Mouse (Mus musculus) heart, adult 18-20 months (tissue): Measurements from ENCODE around the gene Ptprn2. TPM values are rescaled to one million over a fixed set of nuclear protein-coding genes. Genes with fewer than 3 reads are reported as not detected.

Source experiments
- DNase-seq, 2 experiments: peaks; one replicate each; pipeline ENCODE4 v3.0.0; 2021 to 2022; ENCODE audit warnings: mixed read lengths in 1 of 2
- total RNA-seq, 2 experiments: library from RNA; stranded (reverse); gene quantifications; 2 replicates each; pipeline ENCODE4 v1.2.3; 2021

Gene Ptprn2
- total RNA-seq, 2 experiments from 2014 or later = 0.07 to 0.18 TPM

DNA sequence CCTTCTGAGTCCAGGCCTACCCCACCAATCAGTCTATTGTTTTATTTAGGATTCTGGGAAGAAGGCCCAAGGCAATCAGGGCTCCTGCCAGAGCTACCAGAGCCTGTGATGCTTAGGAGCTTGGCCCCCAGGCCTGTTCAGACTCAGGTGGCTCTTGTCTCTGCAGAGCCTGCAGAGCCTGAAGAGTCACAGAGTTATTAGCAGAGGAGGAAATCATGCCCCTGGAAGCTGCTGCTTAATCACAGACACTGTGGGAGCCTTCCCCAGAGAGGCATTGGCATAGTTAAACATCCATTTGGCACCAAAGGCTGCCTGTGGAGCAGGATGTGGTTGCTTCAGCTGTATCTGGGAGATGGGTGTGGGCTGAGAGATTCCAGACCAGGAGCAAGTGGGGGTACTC, 30.3 kb downstream of the Ptprn2 start:
- DNase-seq = peak in 1 of 2 experiments; percentile 18

DNA sequence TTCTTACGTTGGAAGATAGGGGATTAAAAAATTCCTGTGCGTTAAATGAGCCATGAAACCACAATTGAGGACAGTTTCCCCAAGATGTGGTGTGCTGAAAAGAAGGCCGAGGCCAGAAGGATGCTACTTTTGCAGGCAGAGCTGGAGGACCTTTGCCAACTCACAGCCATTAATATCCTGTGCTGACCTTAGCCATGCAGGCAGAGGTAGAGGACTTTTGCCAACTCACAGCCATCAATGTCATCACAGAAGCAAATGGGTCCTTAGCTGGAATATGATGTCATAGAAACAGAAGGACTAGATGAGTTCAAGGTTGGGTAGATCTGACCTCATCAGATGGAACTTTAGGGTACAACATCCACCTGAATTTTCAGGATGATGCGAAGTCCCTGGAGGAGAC, 43.3 kb downstream of the Ptprn2 start:
- no peak for DNase-seq

DNA sequence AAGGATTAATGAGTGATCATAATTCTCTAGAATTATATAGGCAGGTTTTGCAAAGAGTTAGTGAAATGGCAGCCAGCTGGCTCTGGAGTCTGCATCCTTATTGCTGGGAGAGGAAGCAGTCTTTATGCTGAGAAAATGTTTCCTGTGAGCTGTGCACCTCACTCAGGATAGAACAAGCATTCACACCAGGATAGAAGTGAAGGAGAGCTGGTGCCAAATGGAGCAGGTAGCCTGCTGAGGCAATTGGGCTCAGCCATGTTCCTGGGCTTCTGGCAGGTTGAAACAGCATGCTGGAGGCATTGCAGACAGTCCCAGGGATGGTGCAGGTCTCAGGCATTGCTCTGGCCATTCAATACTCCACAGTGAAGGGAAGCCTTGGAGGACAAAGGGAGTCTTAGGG, 47.8 kb downstream of the Ptprn2 start:
- no peak for DNase-seq

DNA sequence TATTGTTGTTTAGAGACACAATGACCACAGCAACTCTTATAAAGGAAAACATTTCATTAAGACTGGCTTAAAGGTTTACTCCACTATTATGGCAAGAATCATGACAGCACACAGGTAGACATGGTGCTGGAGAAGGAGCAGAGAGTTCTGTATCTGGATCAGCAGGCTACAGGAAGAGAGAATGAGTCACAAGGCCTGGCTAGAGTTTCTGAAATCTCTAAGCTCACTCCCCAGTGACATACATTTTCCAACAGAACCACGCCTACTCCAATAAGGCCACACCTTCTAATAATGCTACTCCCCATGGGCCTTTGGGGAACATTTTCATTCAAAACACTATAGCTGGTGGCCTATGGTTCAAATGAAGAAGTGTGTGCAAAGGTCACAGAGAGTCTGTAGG, 53.8 kb downstream of the Ptprn2 start:
- DNase-seq = no peak

DNA sequence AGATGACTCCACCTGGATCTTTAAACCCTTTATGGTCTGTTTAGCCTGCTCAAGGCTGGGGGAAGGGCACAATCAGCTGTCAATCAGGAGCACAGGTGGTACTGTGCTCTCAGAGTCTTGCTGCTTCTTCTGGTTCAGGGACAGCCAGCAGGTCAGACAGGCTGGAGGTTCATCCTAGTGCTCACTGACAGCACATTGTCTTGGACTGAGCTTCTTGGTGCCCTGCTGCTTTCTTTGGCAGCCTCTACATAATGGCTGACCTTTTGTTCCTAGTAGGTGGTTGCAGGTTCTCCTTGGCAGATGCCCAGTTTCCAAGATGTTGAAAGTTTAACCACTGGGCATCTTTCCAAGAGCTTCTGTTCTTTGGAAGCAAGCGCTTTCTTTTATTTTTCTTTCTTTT, 55.1 kb downstream of the Ptprn2 start:
- DNase-seq = peak; percentile 20 to 23

DNA sequence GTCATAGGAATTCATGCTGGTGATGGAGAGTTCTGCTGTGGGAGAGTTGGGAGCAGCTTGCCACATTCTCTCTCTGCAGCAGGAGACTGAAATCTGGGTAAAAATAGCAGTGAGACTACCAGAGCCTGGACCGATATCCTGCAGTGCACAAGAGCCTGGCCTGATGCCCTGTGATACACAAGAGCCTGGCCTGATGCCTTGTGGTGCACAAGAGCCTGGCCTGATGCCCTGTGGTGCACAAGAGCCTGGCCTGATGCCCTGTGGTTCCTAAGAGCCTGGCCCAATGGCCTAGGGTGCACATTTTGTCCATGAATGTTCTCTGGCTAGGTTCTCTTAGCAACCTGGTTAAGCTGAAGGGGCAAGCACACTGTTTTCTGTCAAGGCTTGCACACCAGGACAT, 64.5 kb downstream of the Ptprn2 start:
- peak; percentile 80 to 84 for DNase-seq

DNA sequence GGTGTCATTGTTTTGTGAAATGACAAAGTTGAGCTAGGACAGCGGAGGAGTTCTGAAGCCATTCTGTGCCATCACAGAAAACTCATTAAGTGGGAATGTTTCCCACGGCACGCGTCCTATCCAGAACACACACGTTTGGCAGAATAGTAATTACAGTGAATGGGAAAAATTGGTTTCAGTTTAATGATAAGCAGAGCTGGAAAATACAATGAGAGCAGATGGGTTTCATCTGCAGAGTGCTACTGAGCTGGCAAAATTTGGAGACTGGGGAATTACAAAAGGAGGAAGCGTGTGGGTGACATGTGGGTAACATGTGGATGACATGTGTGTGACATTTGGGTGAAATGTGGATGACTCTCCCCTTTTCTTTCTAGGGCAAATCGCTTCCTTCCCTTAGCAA, 66.0 kb downstream of the Ptprn2 start:
- no peak for DNase-seq

DNA sequence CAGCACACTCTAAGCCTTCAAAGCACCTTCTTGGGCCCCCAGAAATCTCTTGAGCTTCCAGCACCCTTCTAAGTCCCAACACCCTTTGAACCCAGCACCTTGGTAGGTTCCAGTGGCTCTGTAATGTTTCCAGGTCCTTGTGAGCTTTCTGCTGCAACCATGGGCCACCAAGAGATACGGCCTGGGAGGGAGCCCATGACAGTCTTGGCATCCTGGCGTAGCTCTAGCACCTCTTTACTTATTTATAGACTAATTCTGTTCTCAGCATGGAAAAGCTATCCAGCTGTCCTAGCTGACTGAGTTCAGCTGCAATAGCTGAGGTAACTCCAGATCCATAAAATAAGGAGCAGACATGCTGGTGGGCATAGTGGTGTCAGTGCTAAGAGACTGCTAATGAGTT, 66.8 kb downstream of the Ptprn2 start:
- peak; percentile 40 to 54 for DNase-seq

DNA sequence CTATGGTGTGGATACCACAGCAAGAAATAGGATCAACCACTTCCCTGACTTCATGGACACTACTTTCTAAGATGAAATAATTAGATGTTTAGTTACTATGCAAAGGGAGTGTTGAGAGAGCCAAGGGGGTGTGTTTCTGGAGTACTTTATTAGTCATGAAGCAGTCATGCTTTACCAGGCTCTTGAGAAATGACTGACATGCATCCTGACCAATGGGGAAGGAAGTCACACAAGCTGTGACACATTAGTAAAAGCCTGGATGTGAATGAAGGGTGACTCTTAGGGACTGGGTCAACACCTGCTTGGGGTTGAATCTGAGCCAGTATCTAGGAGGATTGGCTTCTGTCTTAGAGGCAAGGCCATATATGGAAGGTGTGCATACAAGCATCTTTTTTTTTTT, 67.8 kb downstream of the Ptprn2 start:
- DNase-seq = no peak

DNA sequence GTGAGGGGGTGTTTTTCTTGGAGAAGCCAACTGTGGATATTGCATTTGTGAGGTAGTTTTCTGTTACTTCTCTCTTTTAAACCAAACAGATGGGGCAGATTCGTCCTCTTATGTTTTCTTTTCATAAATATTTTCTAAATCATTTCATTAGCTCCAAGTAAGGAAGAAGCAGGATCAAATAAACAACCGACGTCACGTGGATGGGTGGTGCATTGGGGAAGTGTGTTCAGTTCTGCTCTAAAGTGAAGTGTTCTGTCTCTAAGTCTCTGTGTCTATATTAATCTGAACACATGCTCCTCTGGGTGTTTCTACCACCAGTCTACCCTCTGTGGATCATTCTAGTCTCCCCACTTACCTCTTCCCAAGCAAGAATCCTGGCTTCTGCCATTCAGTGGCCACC, 70.4 kb downstream of the Ptprn2 start:
- no peak for DNase-seq

DNA sequence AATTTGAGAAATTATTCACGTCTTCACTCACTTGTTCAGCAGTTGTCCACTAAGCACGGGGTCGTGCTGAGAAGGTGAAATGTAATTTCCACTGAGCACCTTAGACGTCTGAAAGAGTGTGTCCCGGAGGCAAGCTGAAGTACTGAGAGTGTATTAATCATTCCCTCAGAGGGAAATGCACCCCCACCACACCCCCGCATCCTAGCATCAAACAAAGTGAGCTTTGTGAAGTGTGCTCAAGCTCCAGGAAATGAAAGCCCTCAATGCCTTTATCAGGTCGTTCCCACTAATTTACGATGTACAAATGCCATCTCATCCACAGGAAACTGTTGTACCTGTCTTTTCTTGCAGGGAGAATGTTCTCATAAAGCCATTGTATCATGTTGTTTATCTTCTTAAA, 78.9 kb downstream of the Ptprn2 start:
- DNase-seq = no peak

DNA sequence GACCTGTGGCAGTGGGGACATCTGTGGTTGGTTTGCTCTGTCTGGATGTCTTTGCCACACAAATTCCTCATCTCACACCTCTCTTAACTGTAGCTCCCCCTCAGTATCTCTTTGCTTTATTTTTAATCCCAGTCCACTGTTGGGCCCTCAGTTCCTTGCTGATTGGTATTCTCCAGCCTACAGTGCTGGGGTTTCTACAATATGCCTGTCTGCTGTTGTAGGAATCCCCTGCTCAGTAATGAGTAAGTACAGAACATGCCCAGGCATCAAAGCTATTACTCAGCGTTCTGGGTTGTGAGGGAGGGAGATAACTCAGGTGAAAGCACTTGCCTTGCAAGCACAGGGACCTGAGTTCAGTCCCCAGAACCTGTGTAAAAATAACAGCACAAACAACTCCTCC, 81.2 kb downstream of the Ptprn2 start:
- DNase-seq = no peak

DNA sequence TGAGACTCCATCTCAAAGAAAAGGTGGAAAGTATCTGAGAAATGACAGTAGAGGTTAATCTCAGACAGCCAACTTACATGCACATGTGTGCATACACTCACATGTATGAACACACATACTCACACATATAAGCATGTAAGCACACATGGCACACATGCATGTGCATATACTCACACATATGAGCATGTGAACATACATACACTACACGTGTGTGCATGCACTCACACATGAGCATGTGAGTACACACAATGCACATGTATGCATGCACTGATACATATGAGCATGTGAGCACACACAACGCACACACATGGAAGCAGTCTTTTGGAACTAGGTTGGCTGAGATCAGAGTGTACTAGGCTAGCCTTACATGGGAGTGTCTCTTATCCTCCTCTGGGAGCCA, 81.7 kb downstream of the Ptprn2 start:
- DNase-seq = no peak

DNA sequence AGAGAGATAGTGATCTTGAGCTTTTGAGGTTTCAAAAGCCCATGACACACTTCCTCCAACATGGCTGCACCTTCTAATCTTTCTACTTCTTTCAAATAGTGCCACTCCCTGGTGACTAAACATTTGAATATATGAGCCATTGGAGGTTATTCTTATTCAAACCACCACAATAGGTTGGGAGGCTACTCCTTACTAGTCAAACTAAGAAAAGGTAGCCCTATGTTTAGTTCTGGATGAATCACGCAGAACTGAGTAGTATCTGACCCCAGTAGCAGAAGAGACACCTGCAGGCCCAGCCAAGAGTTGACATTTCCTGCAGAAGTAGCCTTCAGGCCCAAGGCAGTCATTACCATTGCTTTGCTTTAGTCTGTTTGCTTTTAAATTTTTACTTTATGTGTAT, 84.0 kb downstream of the Ptprn2 start:
- DNase-seq = no peak

DNA sequence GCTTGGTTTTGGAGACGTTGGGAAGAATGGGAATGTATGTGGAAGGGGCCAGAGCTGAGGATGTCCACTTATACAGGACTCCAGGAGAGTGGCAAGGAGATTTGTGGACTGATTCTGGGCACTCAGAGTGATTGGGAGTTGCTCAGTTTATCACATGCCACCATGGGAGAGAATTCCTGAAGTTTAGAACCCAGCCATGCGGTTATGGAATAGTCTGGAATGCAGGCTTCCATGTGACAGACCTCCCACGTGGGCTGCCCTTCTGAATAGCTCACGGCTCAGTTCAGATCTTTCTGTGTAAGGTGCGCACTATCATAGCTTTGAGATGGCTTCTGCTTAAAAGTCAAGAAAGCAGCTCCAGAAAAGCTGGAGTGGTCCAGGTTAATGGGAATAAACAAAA, 88.6 kb downstream of the Ptprn2 start:
- DNase-seq = no peak

DNA sequence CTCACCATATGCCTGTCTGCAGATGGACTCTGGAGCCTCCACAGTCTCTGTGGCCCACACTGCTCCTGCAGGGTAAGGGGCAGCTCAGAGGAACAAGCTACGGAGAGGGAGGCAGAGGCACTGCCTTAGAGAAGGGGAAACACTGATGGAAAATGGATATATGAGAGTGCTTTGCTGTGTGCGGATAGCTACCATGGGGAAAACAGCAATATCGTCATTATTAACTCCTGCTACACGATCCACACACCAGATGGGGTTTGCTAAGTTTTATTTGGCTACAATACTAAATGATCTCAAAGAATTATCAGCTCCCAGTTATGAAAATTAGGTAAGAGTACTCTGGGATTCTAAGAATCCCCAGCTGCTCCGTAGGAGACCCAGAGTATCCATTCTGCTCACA, 89.2 kb downstream of the Ptprn2 start:
- DNase-seq = no peak

DNA sequence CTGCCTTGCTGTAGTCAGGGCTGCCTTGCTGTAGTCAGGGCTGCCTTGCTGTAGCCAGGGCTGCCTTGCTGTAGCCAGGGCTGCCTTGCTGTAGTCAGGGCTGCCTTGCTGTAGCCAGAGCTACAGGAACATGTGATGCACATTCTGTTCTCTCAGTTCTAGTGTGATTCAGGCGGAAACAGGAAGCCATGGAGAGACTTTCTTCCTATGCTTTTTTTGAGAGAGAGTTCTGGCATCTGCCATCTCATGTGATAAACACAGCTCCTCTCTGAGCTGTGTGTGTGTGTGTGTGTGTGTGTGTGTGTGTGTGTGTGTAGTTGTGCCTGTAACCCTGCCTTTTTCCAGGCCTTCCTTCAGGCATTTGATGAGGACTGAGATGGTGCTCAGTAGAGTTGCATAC, 92.4 kb downstream of the Ptprn2 start:
- peak in 1 of 2 experiments; percentile 2 for DNase-seq

DNA sequence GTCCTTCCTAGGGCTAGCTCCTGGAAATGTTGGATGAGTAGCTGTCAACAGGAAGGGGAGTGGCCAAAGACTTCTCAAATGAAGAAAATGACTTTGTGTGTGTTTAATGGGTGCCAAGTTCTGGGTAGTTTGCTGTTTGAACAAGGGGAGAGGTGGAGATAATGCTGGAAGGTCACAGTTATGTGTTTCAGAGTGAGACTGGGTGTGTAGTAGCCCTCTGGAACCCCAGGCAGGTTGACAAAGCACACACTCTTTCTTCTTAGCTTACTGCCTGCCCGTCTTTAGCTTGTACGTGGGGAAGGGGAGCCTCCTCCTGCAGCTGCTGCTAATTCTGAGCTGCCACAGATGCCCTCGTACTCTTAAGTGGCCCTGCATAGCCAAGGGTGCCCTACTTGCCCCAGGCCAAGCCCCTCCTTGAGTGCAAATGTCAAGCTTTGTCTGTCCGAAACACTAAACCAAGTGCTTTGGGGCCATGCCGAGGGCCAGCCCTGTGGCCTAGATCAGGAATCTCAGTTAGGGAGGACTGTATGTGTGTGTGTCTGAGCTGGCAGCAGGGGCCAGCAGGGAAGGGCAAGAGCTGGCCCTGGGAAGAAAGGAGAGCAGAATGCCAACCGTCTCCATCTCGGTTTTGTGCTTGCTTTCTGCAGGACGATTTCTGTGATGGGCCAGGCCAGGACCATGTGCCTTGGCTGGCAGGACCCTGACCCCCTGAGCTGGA, 95.5 kb downstream of the Ptprn2 start:
- DNase-seq = no peak

DNA sequence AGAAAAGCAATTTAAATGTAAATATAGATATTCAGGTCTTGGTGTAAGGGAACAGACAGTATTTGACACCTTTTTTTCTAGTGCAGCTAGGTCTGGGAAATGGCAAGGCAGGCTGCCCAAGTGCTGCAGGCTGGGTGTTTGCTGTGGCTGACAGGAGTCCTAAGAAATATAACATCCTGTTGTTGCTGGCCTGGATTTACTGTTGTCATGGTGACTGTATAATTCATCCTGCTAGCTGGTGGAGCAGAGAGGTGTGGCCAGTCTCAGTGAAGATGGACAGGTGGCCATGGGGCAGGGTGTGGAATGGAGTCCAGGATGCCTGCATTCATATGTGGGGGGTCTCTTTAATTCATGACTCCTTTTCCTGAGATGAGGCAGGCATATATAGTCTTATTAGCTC, 96.3 kb downstream of the Ptprn2 start:
- peak in 1 of 2 experiments; percentile 34 for DNase-seq

DNA sequence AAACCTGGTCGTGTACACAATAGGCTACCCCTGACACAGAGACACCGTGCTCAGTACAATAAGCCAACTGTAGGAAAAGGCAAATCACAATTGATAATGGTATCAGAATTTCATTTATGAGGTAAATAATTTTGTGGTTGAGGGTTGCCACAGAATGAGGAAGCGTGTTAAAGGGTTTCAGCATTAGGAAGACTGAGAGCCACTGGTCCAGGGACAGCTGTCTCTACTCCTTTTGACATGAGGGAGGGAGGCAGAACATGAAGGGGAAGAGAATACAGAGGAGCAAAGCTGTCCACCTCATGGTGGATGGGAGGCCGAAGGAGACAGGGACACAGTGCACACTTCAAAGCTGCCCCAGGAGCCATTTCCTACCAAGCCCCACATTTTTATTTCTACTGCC, 97.3 kb downstream of the Ptprn2 start:
- DNase-seq = no peak

DNA sequence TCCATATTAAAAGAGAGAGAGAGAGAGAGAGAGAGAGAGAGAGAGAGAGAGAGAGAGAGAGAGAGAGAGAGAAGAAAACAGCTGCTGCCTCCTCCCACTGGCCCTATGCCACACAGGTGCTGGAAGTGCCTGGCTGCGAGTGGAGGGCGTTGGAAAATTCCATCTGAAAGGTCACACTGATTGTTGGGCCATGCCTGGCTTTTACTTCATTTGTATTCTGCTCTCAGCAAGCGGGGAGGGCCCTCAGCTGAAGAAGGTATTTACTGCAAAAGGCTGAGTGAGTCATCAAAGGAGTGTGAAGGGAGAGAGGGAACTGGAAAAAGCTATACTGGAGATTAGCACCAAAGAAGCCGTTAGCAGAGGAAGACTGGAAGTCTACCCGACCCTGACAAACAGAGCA, 99.5 kb downstream of the Ptprn2 start:
- peak in 1 of 2 experiments; percentile 10 for DNase-seq

DNA sequence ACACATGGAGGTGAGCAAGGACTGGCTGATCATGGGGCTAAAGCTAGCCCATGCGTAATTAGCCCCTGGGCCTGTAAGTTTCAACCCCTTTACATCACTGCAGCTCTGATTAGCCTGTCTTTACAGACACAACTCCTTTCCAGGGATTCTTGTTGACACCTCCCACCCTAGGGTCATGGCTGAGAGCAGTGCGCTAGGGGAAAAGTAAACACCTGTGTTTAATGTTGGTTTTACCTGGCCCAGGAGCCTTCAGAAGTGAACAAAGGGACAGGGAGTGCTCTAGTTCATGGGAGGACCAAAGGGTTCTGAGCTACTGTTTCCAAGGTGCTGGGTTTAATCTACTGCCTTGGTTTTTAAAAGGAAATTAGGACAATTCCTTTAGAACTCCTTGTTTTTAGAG, 100.6 kb downstream of the Ptprn2 start:
- DNase-seq = no peak

DNA sequence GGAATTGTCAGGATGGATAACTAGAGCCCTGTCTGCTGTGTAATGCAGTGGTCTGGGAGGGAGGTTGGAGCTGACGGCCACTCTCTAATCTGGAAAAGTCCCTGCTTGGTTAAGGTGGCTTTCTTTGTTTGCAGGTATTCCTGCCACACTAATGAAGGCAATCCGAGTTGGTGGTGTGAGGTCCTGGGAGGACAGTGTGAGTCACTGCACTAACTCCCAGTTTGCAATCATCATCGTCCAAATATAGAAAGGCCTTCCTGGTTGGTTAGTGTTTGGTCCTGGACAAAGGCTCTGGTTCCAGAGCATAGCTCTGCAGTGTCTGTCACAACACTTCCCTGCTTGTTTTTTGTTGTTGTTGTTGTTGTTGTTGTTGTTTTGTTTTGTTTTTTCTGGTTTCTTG, 102.0 kb downstream of the Ptprn2 start:
- DNase-seq = peak; percentile 13 to 23

DNA sequence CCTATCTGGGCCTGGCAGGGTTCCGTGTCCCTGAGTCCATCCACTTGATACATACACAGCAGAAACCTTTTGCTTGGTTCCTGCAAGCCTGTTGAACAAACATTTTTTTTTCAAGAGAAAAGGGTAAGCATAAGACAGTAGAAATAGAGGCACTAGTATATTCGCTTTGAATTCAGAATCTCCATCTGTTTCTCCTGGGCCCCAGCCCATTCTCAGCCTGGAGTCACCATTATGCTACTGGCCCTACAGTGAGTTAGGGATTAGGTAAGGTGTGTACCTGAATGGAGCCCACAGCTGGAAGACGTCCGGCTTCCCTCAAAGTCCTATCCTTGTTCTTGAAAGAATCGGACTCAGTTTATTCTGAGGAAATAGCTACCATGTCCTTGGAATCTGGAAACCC, 104.6 kb downstream of the Ptprn2 start:
- DNase-seq = no peak

DNA sequence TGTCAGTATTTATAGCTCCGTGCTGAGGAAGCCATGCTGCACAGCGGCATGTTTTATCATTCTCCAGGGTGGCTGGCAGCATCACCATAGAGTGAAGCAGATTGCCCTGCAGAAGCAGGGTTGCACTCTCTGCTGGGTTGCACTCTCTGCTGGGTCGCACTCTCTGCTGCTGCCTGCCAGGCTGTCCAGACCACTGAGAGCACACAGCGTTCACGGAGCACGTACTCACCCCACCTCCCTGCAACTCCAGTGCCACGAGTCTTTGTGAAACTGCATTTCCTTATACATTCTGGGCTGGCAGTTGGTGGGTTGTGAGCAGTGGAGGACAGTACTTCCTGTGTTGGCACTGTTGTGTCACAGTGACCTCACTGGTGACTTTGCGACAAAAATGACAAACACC, 108.9 kb downstream of the Ptprn2 start:
- no peak for DNase-seq
